Mouse (Mus musculus) yolk sac, embryonic 10.5 days (tissue): ENCODE data around the gene Cer1.

Experiments used
- DNase-seq: peaks from one replicate; pipeline ENCODE4 v3.0.0-alpha.2; 2017; ENCODE audit warnings: low spot score

Cer1 gene

DNA sequence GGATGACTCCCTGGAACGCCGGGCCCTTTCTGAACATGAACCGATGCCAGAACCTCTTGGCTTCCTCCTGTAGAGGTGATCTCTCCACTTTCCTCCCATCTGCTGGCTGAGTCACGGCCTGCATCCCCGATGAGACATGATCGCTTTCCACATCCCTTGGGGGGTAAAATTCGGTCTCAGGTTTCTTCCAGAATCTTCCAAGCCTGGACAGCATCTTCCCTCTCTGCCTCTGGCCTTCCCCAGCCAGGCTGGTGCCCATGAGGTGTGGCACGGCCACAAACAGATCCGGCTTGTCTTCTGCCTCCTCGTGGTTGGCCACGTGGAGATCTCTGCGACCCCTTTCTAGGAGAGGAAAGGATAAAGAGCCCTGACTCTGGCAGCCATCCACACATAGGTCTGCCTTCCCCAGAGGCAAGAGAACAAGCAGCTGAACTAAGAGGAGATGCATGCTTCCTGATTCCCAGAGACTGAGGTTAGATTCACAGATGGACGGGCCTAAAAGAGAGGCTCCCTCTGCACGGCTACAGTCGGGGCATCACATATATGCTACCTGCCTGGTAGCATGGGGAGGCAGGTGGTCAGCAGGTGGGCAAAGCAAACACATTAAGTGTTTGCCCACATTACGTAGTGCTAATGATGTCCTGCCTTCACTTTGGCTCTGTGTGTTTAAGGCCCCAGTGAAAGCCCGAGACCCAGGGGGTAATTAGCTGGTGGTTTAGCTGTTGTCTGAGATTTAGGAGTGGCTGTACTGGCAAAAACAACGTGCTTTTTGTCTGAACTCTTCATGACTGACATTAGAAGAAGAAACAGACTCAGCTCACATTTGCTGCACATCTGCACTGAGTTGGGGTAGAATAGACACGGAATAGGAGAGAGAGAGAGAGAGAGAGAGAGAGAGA lies at the start of gene Cer1:
Cer1 (minus strand) TSS at position 513 of the 899 bp plus-strand sequence.
- DNase-seq = no peak

DNA sequence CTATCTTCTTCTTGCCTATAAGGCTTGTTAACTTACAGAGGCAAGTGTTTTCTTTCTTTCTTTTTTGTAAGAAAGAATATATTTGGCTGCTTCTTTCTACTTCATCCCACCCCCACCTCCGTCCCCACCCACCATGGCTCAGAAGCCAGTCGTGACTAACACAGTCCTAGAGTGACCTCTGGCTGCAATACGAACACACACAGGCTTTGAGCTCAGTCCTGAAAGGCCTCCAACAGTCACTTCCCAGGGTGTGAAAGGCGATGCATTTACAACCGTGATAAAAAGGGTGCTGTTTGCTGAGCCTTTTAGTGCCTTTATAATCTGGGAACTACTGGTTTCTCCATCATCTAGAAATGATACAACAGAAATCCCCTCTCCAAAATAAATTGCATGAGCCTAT lies 49.4 kb upstream of the Cer1 start:
- no peak for DNase-seq

GRCm38 (mm10) chr4:82933698-82934210 lies 48.8 kb upstream of the Cer1 start:
- peak; percentile 36 for DNase-seq

DNA sequence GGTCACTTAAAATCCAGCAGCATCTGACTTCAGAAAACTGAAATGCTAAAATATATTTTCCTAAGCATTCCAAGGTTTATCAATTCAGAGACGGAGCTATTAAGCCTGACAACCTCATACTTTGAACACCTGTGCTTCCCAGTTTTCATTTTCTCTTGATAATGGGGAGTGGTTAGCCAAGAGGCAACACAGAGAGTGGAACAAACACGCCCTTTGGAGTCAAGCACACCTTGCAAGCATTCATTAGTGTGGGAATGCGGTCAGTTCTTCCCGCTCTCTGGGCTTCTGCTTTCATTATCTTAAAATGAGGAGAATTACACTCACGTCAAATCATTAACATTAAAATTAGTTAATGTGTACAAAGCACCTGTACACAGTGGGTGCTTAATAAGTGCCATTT lies 45.1 kb upstream of the Cer1 start:
- DNase-seq = no peak

DNA sequence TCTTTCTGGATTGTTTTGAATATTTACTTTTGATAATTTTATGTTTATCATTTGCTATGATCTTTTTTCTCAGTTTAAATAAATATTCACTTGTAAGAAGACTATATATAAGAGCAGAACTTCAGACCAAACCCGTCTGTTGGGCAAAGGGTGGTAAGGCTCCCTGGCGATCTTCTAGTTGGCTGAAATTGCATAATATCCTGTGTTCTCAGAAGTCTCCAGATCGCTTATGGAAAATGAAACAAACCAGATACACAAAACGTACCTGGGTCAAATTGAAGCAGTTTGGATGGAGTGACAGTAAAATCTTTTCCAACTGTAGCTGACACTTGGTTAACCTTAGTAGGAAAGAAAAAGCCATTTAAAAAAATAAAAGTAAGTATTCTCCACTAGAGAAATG lies 37.0 kb upstream of the Cer1 start:
- DNase-seq = no peak

DNA sequence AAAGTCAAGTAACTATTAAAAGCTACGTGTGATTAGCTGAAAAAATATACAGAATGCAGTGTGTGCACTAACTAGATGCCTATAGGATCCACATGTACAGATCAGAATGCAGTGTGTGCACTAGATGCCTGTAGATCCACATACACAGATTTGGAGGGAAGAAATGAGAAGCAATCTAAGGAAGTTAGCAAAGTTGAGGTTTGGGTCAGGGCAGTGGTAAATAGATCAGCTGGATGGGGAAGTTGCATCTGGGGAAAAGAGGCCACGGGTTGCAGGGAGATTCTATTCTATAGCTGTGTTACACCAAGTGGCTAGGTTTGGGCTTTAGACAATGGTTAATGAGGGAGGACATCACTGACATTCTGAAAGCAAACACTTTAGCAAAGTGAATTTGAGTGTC lies 33.7 kb upstream of the Cer1 start:
- no peak for DNase-seq

DNA sequence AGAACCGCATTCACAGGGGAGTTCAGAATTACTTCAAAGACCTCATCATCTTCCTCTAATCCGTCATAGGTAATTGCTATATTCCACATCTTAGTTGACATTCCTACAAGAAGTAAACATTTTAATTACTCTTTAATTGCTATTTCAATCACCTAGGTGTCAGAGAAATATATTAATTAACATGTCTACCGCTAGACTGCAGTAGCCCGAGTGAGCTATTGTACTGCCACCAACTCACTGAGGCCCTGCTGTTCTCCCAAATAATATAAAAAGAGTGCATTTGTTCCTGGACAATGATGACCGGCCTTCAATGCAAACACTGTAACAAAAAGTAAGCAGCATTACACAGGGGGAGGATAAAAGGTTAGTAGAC lies 31.7 kb upstream of the Cer1 start:
- no peak for DNase-seq

DNA sequence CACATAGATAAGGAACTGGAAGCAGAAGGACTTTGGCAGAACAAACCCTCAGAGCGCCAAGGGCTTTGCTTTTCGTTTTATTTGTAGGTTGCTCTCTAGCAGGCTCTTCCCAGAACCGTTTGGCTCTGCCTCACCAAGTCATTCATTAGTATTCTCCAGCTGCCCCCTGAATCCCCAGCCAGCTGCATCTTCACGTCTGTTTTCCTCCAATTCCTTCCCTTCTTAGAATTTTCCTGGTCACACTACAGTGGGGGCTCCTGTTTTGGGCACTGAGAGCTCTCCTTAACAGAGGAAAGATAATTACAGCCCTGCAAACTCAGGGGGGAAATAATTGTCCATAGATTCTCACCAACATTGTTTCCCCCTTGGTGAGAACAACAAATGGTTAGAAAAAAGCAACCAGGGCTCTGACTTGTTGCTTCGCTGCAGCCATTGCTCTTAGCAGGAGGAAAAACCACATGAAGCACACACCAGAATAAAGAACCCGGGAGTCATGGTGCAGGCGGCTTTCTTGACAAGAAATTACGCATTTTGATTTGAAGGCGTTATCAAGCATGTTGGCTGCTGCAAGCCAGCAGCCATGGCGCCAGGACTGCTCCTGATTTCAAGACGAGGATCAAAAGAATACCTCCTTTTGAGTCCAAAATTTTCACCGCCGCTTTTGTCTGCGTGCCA lies 31.2 kb upstream of the Cer1 start:
- no peak for DNase-seq

- DNase-seq = no peak
These were observed 30.6 kb upstream of the Cer1 start for GRCm38 (mm10) chr4:82915576-82915975.

DNA sequence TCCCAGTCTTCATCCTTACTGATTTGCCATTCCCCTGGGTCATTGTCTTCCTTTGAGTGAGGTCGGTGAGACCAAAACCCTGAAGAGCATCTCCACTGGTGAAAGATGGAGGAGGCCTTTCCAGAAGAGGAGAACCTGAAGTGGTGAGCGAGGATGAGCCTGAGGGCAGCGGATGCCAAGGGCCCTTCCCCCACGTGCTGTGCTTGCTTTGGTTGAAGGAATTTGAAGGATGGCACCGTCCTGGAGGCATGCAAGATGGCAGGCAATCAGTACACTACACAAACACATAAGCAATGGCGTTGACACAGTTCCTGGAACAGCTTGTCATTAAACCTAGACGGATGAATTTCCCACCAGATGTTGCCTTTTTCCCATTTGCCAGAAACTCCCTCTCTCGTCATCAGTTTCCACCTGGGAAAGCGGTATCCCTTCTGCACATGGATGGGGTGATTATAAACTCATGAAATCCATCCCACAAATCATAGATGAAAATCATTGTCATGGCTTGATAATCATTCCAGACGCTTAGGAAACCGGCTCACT lies 29.7 kb upstream of the Cer1 start:
- no peak for DNase-seq

GRCm38 (mm10) chr4:82895227-82895626 lies 10.3 kb upstream of the Cer1 start:
- no peak for DNase-seq

- DNase-seq = no peak
These were observed 7.3 kb upstream of the Cer1 start for GRCm38 (mm10) chr4:82892247-82892646.

DNA sequence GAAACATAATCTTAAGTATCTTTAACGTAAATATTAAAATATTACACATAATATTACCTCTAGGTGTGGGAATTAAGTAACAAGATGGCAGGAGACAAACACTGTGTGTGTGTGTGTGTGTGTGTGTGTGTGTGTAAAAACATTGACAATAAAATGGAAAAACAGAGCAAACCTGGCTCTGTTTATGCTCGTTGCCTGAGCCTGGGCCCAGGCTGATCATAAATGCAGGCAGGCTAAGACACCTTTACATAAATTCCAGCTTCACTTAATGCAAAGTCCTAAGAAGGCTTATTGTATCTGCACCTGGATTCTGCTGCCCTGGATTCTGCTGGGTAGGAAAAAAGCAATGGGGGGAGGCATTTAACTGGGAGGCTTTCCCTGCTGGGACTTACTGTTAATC lies 6.6 kb upstream of the Cer1 start:
- no peak for DNase-seq

GRCm38 (mm10) chr4:82891049-82891448 lies 6.1 kb upstream of the Cer1 start:
- DNase-seq = no peak

- no peak for DNase-seq
These were observed 5.6 kb upstream of the Cer1 start for GRCm38 (mm10) chr4:82890585-82890984.

DNA sequence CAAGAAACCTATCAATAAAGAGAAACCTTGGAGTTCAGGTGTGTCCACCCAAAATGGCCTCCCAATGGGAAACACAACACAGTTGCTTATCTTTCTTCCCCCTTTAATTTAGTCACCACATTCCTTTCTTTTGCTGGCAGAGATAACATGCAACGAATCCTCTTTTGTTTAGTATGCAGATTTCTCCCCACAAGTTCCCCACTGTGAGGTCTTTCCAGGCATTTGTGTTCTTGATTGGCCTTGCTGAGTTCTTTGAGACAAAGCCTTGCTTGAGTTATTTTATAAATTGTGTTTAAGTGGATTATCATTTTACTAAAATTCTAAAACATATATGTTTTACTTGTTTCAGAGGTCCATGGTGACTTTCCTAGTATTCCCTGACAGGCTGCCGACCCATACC lies 1.2 kb upstream of the Cer1 start:
- no peak for DNase-seq

DNA sequence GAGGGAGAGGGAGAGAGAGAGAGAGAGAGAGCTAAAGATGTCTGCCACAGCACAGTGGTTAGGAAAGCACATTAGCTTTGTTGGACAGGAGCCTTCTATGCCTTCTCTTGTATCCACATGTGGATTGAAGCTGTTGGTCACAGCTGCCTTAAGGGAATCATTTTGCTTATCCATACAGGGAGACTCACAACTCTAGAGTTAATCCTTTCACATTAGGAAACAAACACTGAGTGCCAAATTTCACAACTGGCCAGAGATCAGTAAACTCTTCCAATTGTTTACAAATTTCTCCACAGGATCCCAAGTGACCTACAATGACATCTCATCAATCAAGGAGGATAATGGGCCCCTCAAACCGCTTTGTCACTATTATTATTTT lies 576 bp upstream of the Cer1 start:
- DNase-seq = no peak

- no peak for DNase-seq
These were observed 2.4 kb downstream of the Cer1 start for GRCm38 (mm10) chr4:82882500-82882899.

DNA sequence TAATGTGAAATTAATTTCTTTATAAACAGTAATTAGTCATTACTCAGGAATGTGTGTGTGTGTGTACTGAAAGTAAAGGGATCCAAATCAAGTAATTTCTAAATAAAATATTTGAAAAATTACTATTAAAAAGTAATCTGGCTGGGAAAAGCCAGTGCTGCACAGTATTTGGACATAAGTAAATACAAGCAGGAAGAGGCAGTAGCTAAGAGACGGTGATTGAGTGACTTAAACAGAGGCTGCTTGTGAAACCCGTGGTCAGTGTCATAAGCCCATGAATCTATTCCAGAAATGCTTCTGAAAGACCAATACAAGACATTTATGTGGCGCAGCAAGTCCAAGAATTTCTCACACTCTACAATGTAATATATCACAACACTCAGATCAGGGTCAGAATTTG lies 3.6 kb downstream of the Cer1 start:
- DNase-seq = no peak

- DNase-seq = no peak
These were observed 4.7 kb downstream of the Cer1 start for GRCm38 (mm10) chr4:82880243-82880642.

- DNase-seq = no peak
These were observed 5.8 kb downstream of the Cer1 start for GRCm38 (mm10) chr4:82879152-82879551.

DNA sequence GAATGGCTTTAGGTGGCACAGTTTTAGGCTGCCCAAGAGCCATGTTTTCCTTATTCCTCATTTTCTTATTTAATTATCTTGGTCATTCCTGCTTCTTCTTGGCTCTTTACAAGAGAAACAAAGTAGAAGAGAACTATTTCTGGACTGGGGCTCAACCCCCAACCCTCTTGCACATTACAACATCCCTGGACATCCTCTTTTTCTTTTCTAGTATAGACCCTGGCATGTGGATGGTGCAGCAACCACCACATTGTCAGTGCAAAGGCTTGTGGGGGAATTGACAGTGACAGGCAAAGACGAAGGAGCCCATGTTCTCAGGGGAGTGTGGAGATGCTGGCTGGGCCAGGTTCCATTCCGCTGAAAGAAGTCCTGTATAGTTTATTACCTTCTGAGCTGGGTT lies 8.3 kb downstream of the Cer1 start:
- no peak for DNase-seq

DNA sequence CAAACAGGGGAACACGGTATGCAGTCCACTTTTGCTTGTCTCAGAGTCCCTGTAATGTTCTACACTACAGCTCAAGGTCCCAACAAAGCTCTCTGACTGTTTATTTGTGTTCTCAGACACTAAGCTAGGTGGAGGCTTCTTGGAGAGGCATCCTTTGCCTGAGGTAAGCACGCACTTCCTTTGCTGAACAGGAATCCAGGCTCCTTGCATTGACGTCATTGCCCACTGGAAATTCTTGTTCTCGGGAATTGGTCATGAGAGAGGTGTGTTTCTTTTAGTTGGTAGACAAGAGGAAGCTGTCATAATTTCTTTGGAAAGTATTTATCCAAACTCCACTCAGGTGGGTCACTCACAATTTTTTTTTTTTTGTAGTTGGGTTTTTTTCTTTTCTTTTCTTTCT lies 9.4 kb downstream of the Cer1 start:
- no peak for DNase-seq
